8 mouse cellular contexts compared by ENCODE assay signal in genomic region chr12:95692948-95693650, GRCm38 (mm10). TPM values are rescaled to one million over a fixed set of nuclear protein-coding genes. Genes with fewer than 3 reads are reported as not detected.
DNase-seq lines count a peak whose midpoint lies in the region; ATAC-seq lines count a peak whose summit lies in the region.

No protein-coding gene starts in this region.

- no peaks in the 10 kb centered on the region for H3K27me3 ChIP-seq in heart, embryonic 11.5 days (ENCODE audit: control insufficient read depth, insufficient read depth, low read length)
- peaks cover 13% of the 10 kb centered on the region for H3K27me3 ChIP-seq in limb, embryonic 12.5 days

- H3K9me3 ChIP-seq in heart, embryonic 11.5 days (replicated peaks; ENCODE audit: control insufficient read depth, low read length) = no peaks in the 10 kb centered on the region
- H3K9me3 ChIP-seq in limb, embryonic 12.5 days = no peaks in the 10 kb centered on the region

- H3K9ac ChIP-seq in heart, embryonic 11.5 days (ENCODE audit: low read depth, low read length) = peak overlapping the region; percentile 68
- H3K9ac ChIP-seq in limb, embryonic 12.5 days (replicated peaks) = peak overlapping the region; percentile 48

- peak overlapping the region; percentile 77 for H3K4me2 ChIP-seq in heart, embryonic 11.5 days
- H3K4me2 ChIP-seq in limb, embryonic 12.5 days = peak overlapping the region; percentile 86

- WGBS in heart, embryonic 11.5 days (ENCODE audit: insufficient replicate concordance) = 0% methylated on average over 13 of the region's 13 CpGs
- 2% methylated on average over 13 of the region's 13 CpGs for WGBS in limb, embryonic 12.5 days

- H3K27ac ChIP-seq in heart, embryonic 11.5 days (ENCODE audit: low read depth, low read length) = no peak overlapping the region
- H3K27ac ChIP-seq in limb, embryonic 12.5 days = 0 out of 2 replicates have a peak overlapping the region, but pooled peaks have one; percentile 95

- peaks cover 8% of the 10 kb centered on the region; the same call in 1 of the 2 replicates for H3K4me1 ChIP-seq in heart, embryonic 11.5 days (ENCODE audit: control insufficient read depth, insufficient read depth, low read length)
- peaks cover 25% of the 10 kb centered on the region for H3K4me1 ChIP-seq in limb, embryonic 12.5 days (replicated peaks)

- H3K36me3 ChIP-seq in heart, embryonic 11.5 days (ENCODE audit: control insufficient read depth, insufficient read depth, low read length) = no peaks in the 10 kb centered on the region
- no peaks in the 10 kb centered on the region for H3K36me3 ChIP-seq in limb, embryonic 12.5 days

- DNase-seq in layer of hippocampus, adult 18-20 months (ENCODE audit: low spot score in 2 of 2) = peak; percentile 8 to 23
- DNase-seq in layer of hippocampus, adult 9-10 months (ENCODE audit: low spot score) = no peak
- peak; percentile 46 for DNase-seq in embryo, embryonic 11 days
- DNase-seq in right cerebral cortex, postnatal 10 days (ENCODE audit: low spot score in 2 of 2) = peak; percentile 25 to 29
- DNase-seq in thymus, postnatal 4 days = no peak

- no peak for ATAC-seq in heart, embryonic 11.5 days (replicated peaks; ENCODE audit: insufficient number of reproducible peaks, low FRiP score, low TSS enrichment)
- ATAC-seq in limb, embryonic 12.5 days (ENCODE audit: insufficient number of reproducible peaks, insufficient read depth, low FRiP score, low TSS enrichment, low read depth) = no peak
- no peak for ATAC-seq in granulocyte monocyte progenitor cell, adult 5-6 weeks (replicated peaks; ENCODE audit: poor library complexity, severe bottlenecking)

- peak overlapping the region; percentile 82 for H3K4me3 ChIP-seq in heart, embryonic 11.5 days (ENCODE audit: low read depth, low read length)
- H3K4me3 ChIP-seq in limb, embryonic 12.5 days (replicated peaks) = peak overlapping the region; percentile 82

RNA-seq across cellular contexts. Expression of gene Flrt2, which starts 1.1 kb away (rescaled TPM):
- 10 to 100 TPM; 37.1 to 39.5 TPM for total RNA-seq in layer of hippocampus, adult 18-20 months (2021)
- 23.3 and 25.6 TPM in 2 replicates for polyA plus RNA-seq in heart, embryonic 11.5 days (2014; fragmentation: Nextera tagmentation; extraction: Ambion mirVana)
- 40.4 and 45.2 TPM in 2 replicates for polyA plus RNA-seq in limb, embryonic 12.5 days (2016; fragmentation: Nextera tagmentation; extraction: Ambion mirVana)
- not detected in 2 replicates for total RNA-seq in granulocyte monocyte progenitor cell, adult 5-6 weeks (2014; fragmentation: Nextera tagmentation)
- total RNA-seq in granulocyte monocyte progenitor cell, adult 5-6 weeks (2017) = 0.09 TPM in 1 of 2 replicates, not detected in the other

Comparison
In these comparisons a context has a peak if more than half of its experiments do, and no peak if none do; other contexts are left out.
1. DNase-seq: peak in layer of hippocampus, adult 18-20 months (2 of 2), embryo, embryonic 11 days (single experiment) and right cerebral cortex, postnatal 10 days (2 of 2); none in layer of hippocampus, adult 9-10 months (single experiment) and thymus, postnatal 4 days (single experiment).
2. RNA of gene Flrt2, which starts 1.1 kb away (total RNA-seq): 37.1 to 39.5 TPM in layer of hippocampus, adult 18-20 months; 0.09 TPM in granulocyte monocyte progenitor cell, adult 5-6 weeks; every median in the first group is over 10 times any median in the second.